Mouse (Mus musculus) induced T-regulatory cell, adult 2 months (primary cell): Measurements from ENCODE around the gene D630023F18Rik.

Experiments
- DNase-seq: peaks from one replicate; pipeline ENCODE4 v3.0.0-alpha.2; 2012; ENCODE audit warnings: low read depth

The D630023F18Rik gene

GRCm38 (mm10) chr1:65109756-65110435 is 13.1 kb downstream of the D630023F18Rik start:
- DNase-seq: no peak

GRCm38 (mm10) chr1:65109196-65109595 is 13.8 kb downstream of the D630023F18Rik start:
- DNase-seq: no peak

GRCm38 (mm10) chr1:65107654-65108279 is 15.2 kb downstream of the D630023F18Rik start:
- no peak for DNase-seq

- DNase-seq: no peak
Observed at GRCm38 (mm10) chr1:65103273-65103672, 19.7 kb downstream of the D630023F18Rik start, which contains the start of gene Cryga. Gene Cryga, minus strand, starts transcription at chr1:65103373.

GRCm38 (mm10) chr1:65096953-65097352 is 26.1 kb downstream of the D630023F18Rik start:
- DNase-seq: no peak

- DNase-seq: no peak
Observed at GRCm38 (mm10) chr1:65091566-65091965, 31.4 kb downstream of the D630023F18Rik start.

- DNase-seq: no peak
Observed at GRCm38 (mm10) chr1:65090370-65090769, 32.6 kb downstream of the D630023F18Rik start.

GRCm38 (mm10) chr1:65088567-65089356 is 34.3 kb downstream of the D630023F18Rik start:
- no peak for DNase-seq

- no peak for DNase-seq
Observed at GRCm38 (mm10) chr1:65082188-65082587, 40.8 kb downstream of the D630023F18Rik start, which contains the start of gene Crygb. Gene Crygb, minus strand, starts transcription at chr1:65082288.

- no peak for DNase-seq
Observed at GRCm38 (mm10) chr1:65075607-65076006, 47.4 kb downstream of the D630023F18Rik start.

- DNase-seq: no peak
Observed at GRCm38 (mm10) chr1:65073589-65073988, 49.4 kb downstream of the D630023F18Rik start, which contains the start of gene Crygc. Gene Crygc, minus strand, starts transcription at chr1:65073689.

- DNase-seq: no peak
Observed at GRCm38 (mm10) chr1:65067842-65068241, 55.2 kb downstream of the D630023F18Rik start.

GRCm38 (mm10) chr1:65064201-65064600 is 58.8 kb downstream of the D630023F18Rik start:
- no peak for DNase-seq

- DNase-seq: no peak
Observed at GRCm38 (mm10) chr1:65063352-65063751, 59.7 kb downstream of the D630023F18Rik start, which contains the start of gene Crygd. Gene Crygd, minus strand, starts transcription at chr1:65063452.
